Mouse (Mus musculus): ENCODE measurements at regions not wholly inside any gene's neighbourhood (a gene's known extent, or its start where the extent isn't known, plus 50 kb on each side); places are given as distances from the start of the nearest gene placed in this dataset.

DNA sequence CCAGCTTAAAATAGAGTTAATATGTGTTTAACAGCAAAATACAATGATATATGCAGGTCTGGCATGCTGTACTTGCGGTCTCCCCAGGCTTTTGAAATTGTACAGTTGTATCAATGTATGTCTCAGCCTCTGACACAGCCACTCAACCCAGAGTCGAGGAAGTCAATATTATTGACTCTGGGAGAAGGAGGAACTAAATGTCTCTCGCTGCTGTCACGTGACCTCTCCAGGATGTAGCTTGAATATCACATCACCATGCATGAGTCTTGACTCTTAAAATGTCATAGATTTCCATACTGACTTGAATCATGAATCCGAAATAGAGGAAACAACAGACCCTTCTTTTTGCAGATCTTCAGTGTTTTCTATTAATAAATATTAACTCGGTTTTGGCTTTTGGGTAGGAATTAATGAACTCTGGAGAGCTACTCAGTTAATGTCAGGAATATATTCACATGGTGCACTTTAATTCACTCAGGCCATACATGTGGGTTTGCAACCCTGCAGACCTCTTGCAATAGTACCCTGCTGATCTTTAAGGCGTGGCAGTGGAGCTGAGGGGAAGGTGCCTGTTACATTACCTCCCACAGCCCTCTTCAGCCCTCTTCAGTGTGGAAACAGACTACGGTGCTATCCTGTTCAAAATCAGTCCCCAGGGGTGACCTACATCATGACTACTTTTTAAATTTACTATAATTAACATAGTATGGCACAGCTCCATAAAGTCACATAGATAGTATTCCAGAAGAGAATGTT, 102.7 kb upstream of the Foxn2 start:
- no peak for DNase-seq (ENCODE audit: extremely low spot score)

DNA sequence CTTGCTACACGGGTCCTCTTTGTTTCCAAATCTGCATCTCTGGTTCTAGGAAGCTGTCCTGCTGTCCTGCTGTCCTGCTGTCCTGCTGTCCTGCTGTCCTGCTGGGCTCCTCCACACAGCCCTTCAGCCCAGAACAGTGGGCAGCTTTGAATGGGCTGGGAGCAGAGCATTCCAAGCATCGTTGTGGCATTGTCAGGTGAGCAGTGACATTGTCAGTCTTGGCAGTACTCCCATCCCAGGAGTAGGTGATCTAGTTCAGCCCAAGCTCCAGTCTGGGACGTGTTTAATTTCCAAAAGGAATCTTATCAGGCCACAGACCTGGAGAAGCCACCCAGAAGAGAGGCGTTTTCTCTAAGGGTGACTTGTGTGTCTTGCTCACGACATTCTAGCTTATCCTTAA, 99.4 kb upstream of the Foxn2 start:
- no peak for DNase-seq (ENCODE audit: extremely low spot score)

DNA sequence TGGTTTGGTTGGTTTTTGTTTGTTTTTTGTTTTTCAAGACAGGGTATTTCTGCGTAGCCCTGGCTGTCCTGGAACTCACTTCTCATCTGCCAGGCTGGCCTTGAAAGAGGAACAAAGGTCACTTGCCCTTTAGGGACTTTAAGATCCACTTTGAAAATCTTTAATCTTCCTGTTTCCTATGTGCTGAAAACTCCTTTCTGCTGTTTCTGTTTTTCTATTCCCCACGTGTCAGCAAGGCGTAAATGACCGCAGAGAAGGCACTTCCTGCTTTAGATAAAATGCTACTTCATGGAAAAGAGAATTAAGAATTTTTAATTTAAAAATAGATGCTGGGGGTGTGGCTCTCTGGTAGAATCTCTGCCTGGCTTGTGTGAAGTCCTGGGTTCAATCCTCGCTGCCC, 98.9 kb upstream of the Foxn2 start:
- no peak for DNase-seq (ENCODE audit: extremely low spot score)

DNA sequence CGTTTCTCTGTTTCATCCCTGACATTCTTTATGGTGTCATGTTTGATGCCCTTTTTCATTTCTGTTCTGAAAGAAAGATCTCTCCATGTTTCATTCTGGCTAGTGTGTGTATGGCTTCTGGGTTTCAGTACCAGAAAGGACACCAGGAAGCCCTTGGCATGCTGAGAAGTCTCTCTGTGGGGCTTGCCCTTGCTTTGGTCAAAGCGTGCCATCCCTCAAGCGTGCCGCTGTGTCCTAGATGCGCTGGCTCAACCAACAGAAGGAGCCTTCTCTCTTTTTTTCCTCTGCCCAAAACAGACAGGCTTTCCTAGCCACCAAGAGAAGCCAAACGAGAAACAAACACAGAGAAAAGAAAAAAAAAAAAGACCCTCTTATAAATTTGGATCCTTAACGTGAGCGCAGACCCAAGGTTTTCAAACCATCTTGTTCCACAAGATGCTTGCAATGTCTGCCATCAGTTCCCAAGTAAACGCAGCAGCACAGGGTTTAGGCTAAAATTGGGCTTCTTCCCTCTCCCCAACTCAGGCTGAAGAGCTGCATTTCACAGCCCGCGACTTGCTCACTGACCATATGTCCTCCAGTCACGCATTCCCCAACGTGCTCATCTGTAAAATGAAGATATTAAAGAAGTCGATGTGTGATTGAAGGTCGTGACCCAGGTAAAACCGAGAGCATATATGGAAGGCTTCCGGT, 97.3 kb upstream of the Foxn2 start:
- no peak for DNase-seq (ENCODE audit: extremely low spot score)

DNA sequence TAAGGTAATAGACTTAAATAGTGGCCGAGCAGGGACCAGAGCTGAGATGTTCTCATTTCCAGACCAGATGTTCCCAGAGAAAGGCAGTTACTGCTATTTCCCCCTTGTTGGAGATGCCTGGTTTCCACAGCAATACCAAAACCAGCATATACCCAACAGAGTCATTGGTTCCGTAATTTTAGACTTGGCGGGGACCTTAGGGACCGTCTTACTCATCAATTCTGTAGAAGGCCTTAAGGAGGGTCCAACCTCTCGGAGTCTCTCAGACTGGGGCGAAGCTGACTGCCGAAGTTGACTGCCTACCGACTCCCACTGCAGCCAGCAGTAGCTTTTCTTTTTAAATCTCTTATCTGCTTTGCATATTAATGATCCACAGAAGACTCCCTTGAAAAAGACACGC, 95.1 kb upstream of the Foxn2 start:
- no peak for DNase-seq (ENCODE audit: extremely low spot score)

DNA sequence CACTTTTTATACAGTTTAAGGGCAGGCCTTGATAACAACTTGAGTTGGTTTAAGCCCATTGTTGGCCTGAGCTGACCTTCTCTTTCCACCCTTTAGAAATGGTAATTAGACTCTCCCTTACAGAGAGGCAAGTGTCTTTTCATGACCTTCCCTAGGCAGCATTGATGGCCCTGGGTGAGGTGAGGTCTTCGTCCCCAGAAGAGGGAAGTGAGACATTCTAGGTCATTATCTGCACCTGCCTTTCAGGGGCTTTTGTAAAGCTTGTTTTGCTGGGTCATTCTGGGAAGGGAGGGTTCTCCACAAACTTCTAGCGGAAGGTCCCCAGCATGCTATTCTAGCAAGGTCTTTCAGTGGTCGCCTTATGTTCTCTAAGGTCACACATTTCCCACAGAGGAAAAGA, 93.6 kb upstream of the Foxn2 start:
- DNase-seq (ENCODE audit: extremely low spot score) = no peak

DNA sequence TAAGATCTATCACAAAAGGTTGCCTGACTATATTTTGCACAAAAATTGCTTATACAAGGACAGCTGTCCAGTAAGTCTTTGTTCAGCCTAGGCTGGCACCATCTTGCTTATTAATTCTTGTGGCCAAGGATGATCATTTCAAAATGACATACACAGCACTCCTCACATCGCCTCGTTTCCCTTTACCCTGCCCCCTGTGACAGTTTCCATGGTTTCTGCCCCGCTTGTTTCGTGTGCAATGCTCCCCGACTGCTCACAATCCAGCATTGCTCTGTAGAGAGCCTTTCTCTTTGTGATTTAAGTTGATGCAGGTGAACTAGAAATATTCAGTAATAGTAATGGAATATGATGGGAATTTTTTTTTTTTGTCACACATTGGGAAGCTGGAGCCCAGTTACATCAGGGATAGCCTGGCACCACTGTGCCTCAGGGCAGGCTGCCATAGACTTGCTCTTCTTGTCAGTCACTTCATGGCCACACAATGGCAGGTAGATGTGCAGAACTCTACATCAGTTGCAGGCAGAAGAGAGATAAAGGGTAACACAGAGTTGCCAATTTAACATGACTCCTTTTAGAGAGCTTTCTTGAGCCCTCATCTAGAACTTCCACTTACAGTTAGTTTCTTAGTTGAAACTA, 90.6 kb upstream of the Foxn2 start:
- no peak for DNase-seq (ENCODE audit: extremely low spot score)

DNA sequence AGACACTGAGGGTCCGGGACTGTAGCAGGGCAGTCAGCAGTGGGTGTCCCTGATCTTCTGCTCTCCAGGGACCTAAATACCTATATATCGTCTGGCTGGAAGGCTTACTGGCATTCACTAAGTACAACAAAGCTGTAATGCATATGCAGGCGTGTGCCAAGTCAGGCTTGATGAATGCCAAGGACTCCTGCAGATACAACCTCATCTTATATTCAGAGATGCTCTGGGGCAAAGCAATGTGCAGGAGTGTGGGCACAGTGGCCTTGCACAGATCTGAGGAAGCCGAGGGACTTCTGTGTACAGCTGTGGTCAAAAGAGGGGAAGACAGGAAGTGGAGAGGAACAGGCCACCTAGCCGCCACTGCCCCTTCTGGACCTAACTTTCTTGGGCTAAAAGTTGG, 89.5 kb upstream of the Foxn2 start:
- no peak for DNase-seq (ENCODE audit: extremely low spot score)

DNA sequence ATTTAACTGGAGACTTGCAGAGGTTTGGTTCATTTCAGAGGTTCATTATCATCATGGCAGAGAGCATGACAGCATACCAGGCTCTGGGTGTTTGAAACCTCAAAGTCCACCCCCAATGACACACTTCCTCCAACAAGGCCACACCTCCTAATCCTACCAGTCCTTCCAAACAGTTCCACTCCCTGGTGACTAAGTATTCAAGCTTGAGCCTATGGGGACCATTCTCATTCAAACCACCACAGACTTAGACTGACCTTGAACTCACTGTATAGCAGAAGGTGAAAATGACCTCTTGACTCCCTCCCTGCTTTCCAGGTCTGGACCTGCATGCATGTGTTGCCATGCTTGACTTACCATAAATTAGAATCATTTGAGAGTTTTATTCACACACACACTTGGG, 87.6 kb upstream of the Foxn2 start:
- DNase-seq (ENCODE audit: extremely low spot score) = no peak

DNA sequence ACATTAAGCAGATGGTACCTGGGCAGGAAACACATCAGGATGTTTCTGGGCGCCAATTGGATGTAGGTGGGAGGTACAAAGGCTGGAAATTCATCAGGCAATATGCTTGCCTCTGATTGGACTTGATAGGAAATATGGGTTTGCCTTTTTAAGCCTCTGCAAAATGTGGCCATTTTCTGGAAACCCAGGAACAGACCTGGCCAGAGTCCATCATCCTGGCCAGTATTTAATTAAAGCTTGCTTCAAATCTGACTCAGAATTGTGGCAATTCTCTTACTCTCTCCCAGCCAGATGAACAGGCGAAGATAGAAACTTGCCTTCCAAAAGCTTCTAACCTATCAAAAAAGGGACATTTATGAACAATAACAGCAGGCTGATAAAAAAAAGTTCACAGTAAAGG, 79.3 kb upstream of the Foxn2 start:
- no peak for DNase-seq (ENCODE audit: extremely low spot score)

DNA sequence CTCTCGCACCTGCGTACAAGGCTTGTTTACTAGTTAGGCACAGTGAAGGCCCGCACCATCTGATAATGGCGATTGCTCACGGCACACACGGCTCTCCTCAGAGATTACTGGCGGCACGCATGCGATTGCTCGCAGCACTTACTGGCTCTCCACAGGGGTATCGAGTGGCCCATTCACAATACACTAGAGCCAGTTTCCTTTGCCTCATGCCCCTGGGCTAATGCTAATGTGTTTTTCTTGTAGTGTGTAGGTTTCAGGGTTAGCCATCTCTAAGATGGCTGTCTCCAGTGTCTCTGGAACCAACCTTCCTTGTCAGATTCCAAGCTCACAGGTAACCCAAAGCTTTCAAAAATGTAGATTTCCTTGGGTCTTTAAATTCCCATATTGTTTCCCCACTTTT, 78.1 kb upstream of the Foxn2 start:
- no peak for DNase-seq (ENCODE audit: extremely low spot score)

DNA sequence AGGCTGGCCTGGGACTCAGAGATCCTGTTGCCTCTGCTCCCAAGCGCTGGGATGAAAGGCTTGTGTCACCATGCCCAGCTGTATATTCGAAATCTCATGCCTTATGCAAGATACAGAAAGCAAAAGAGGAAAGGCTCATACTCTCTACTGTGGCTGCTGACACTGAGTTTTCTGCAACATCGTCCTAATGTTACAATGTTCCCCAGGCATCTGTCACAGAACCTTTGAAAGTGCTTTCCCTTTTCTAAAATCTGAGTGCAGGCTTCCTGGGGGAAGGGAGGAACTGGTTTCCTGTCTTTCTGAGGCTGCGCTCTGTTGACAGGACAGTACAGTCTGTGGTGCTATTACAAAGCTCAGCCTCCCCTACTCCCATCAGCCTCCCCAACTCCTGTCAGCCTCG, 72.6 kb upstream of the Foxn2 start:
- DNase-seq (ENCODE audit: extremely low spot score) = no peak

DNA sequence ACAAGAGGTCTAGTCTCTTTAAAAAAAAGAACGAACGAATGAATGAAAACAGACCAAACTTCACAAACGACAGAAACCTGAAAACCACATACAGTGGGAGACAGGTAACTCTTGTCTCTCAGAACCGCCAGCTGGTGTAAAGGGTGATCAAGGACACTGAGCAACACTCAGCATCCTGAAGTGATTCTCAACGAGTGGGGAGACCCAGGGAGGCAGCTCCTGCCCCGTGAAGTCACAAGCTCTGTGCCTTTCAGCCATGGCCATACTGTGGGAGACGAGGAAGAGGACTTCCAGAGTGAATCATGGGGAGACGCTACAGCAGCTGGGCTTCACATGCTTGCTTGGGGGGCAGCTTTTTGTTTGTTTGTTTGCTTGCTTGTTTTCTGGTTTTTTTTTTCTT, 70.5 kb upstream of the Foxn2 start:
- DNase-seq (ENCODE audit: extremely low spot score) = no peak

DNA sequence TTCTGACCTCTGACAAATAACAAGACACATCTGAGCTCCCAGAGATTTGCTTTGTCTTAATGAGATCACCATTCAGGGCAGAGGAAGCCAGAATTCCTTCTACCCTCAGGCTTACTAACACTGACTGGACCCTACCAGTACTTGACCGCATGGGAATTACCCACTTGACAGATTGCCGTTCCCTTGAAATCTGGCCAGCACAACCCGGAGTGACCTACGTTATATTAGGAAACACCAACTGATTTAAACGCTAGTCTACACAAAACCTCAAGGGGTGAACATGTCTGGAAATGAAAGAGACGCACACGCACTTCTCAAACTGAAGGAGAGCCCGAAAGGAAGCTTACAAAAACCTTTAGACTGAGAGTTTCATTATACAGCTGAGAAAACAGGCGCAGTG, 69.8 kb upstream of the Foxn2 start:
- no peak for DNase-seq (ENCODE audit: extremely low spot score)

DNA sequence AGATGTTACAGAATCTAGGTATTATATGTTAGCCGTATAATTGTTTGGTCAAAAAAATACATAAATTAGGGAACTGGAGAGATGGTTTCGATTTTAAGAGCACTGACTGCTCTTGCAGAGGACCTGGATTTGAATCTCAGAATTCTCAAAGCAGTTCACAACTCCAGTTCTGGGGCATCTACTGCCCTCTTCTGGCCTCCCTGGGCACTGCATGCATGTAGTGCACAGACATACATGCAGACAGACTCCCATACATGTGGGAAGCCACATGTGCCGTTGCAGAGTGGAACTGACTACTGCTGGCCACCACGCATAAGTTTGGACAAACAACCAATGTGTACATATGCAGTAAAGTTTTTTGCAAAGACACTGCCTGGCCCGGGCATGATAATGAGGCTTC, 62.0 kb upstream of the Foxn2 start:
- no peak for DNase-seq (ENCODE audit: extremely low spot score)

DNA sequence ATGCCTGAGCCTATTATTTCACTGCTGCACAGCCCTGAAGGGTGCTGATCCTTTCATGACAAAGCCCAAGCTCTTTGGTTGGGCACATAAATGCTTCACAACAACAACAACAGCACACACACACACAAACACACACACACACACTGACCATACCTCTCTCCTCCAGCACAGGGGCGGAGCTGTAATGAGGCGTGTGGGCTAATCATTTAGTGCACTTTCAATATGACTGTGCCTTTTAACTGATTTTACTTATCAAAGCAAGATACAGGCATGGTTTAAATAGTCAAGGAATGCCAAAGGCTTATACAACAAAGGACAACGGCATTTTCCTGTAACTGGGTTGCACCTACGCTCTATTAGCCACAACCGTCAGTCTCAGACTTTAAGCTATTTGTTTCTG, 61.1 kb upstream of the Foxn2 start:
- no peak for DNase-seq (ENCODE audit: extremely low spot score)

DNA sequence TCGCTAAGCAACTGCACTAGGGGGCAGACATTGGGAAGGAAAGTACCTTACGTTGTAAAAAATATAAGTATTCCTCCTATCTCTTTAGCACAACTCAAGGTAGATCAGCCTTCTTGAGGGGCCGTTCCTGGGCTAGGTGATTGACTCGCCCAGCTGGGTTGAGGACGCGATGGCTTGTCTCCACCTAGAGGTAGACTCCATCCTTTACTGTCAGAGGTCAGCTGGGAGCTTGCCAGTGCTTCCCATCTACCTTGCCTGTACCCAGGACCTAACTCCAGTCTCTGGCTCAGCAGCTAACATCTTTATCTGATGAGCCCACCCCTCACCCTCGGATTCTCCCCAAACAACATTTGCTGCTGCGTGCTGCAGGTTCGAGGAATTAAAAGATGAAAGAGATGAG, 59.4 kb upstream of the Foxn2 start:
- DNase-seq (ENCODE audit: extremely low spot score) = no peak

DNA sequence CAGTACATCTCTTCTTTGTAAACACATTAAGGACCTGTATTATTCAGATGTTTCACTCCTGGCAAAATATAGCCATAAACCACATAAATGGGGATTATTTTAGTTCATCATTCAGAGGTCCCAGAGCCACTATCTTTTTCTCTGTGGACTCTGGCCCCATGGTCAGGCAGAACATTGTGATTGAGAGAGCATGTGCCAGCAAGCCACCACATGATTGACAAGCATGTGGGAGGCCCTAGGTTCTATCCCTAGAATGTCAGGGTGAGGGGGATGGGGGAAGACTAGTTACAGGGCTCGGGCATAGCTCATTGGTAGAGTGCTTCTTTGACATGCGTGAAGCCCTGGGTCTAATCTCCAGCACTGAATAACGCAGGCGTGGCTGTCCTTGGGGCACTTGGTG, 57.1 kb upstream of the Foxn2 start:
- DNase-seq (ENCODE audit: extremely low spot score) = no peak

DNA sequence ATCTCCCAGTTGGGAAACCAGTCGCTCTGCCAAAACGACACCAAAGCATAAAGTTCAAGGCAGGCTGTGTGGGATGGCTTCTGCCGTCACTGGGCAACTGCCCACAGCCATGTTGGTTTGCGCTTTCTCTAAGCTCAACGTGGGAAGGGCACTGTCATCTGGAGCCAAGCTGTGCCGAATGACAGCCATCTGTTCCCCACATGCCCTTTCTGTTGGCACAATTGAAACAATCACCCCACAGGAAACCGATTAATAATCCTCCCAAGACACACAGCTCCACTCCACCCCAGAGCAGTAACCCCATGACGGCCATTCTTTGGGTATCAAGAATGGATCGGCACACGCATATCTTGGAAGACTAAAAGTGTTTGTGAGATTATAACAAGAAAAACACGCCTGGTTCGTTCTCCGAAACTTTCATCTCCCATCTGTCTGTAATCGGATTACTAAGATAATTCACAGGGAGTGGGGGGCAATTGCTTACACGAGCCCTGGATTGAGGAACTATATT, 52.0 kb upstream of the Foxn2 start:
- no peak for DNase-seq (ENCODE audit: extremely low spot score)

DNA sequence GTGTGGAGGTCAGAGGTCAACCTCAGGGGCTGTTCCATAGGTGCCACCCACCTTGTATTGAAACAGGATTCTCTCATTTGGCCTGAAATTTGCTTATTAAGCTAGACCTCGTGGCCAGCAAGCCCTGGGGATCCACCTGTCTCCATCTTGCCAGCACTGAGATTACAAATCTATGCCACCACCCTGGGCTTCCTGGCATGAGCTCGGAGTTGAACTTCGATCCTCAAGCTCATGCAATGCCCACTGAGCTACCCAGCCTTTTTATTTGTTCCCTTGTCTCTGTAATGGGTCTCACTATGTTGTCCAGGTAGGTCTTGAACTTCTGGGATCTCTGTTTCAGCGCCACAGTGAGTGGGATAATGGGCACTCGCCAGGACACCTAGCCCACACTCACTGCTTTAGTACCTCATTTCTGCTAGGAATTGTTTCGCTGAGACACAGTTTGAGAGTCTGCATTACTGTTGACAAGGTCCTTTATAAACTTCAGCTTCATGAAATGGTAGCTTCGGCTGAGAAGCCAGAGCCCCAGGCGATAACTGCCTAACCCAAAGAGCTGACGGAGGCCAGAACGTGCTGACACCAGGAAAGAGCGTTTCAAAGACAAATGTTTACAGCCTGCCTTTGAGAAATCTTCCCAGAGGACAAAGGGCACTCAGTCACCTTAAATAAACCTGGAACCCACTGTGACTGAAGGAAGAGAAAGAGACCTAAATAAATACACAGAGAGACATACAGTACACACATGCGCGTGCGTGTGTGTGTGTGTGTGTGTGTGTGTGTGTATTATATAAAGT, 50.6 kb upstream of the Foxn2 start:
- DNase-seq (ENCODE audit: extremely low spot score) = no peak

Measured in embryo, embryonic 9.5 days (tissue).